9 mouse cellular contexts compared by ENCODE assay signal in the genomic region with DNA sequence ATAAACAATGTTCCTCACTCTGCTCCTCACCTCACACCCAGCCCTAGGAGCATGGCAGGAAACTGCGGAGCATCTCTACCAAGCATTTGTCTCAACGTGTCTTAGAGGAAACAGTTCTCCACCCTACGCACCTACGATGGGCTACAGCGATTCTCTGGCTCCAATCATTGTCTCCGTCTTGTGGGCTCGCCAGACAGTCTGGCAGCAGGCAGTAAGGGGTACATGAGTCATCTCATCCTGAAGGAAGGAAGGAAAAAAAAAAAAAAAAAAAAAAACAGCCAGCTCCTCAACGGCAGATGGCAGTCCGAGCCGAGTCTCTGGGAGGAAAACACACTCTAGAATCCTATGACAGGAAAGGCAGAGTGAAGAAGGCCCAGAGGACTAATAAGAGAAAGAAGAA.
DNase-seq lines count a peak whose midpoint lies in the region; ATAC-seq lines count a peak whose summit lies in the region.
"Had no signal": no experiment of that assay in that cellular context is flagged by ENCODE, and none has a peak within 500 bp of the region (broad histone marks: within the 10 kb centered on the region; RNA-seq: fewer than 3 reads in every experiment).

No protein-coding gene starts in this region.

- ATAC-seq in kidney, embryonic 15.5 days (replicated peaks; ENCODE audit: low FRiP score), result no peak
- no peak for ATAC-seq in neural tube, embryonic 15.5 days (ENCODE audit: low FRiP score)
- no peak for ATAC-seq in erythroid progenitor cell, adult 5-6 weeks (replicated peaks; ENCODE audit: low FRiP score, poor library complexity, severe bottlenecking)

- no peaks in the 10 kb centered on the region for H3K27me3 ChIP-seq in kidney, embryonic 15.5 days
- H3K27me3 ChIP-seq in neural tube, embryonic 15.5 days (replicated peaks), result no peaks in the 10 kb centered on the region
- H3K27me3 ChIP-seq: liver, embryonic 12.5 days had no signal

- H3K9me3 ChIP-seq in kidney, embryonic 15.5 days (replicated peaks), result no peaks in the 10 kb centered on the region
- no peaks in the 10 kb centered on the region for H3K9me3 ChIP-seq in neural tube, embryonic 15.5 days (replicated peaks)
- H3K9me3 ChIP-seq: liver, embryonic 12.5 days had no signal

- DNase-seq in kidney, postnatal 14 days, result peak; percentile 21
- DNase-seq in brain, adult 2 months (ENCODE audit: low read depth, low spot score), result peak; percentile 95
- peak; percentile 60 to 66 for DNase-seq in cerebellum, postnatal 14 days
- no peak for DNase-seq in retina, postnatal 1 day

- no peak overlapping the region for H3K27ac ChIP-seq in kidney, embryonic 15.5 days
- H3K27ac ChIP-seq in neural tube, embryonic 15.5 days (replicated peaks), result peak overlapping the region; percentile 0; the same call in 1 of the 2 replicates
- H3K27ac ChIP-seq: liver, embryonic 12.5 days had no signal

- H3K4me2 ChIP-seq in kidney, embryonic 15.5 days, result no peak overlapping the region
- no peak overlapping the region for H3K4me2 ChIP-seq in neural tube, embryonic 15.5 days
- H3K4me2 ChIP-seq: liver, embryonic 12.5 days had no signal

- 49% methylated on average over 10 of the region's 10 CpGs for WGBS in kidney, embryonic 15.5 days
- 67% methylated on average over 10 of the region's 10 CpGs for WGBS in neural tube, embryonic 15.5 days

- H3K4me1 ChIP-seq in kidney, embryonic 15.5 days, result peaks cover 16% of the 10 kb centered on the region; the same call in 1 of the 2 replicates
- peaks cover 11% of the 10 kb centered on the region for H3K4me1 ChIP-seq in neural tube, embryonic 15.5 days

- H3K9ac ChIP-seq in kidney, embryonic 15.5 days, result no peak overlapping the region
- no peak overlapping the region for H3K9ac ChIP-seq in neural tube, embryonic 15.5 days (replicated peaks)
- H3K9ac ChIP-seq: liver, embryonic 12.5 days had no signal

- no peak overlapping the region for H3K4me3 ChIP-seq in kidney, embryonic 15.5 days (replicated peaks)
- H3K4me3 ChIP-seq in neural tube, embryonic 15.5 days (replicated peaks), result no peak overlapping the region
- H3K4me3 ChIP-seq: erythroblast, embryonic 14.5 days; liver, embryonic 12.5 days had no signal

- H3K36me3 ChIP-seq in kidney, embryonic 15.5 days, result no peaks in the 10 kb centered on the region
- no peaks in the 10 kb centered on the region for H3K36me3 ChIP-seq in neural tube, embryonic 15.5 days
- H3K36me3 ChIP-seq: liver, embryonic 12.5 days had no signal
